Mouse (Mus musculus) lung, postnatal 0 days (tissue): ENCODE measurements around the gene Unc5a.

Experiments used
- CTCF ChIP-seq: IDR thresholded peaks from 2 replicates; pipeline ENCODE4 v1.5.1; 2016; ENCODE audit warnings: antibody characterized with exemption, mild to moderate bottlenecking
- EP300 ChIP-seq: IDR thresholded peaks from 2 replicates; pipeline ENCODE4 v1.6.1; 2016; ENCODE audit warnings: antibody characterized with exemption, mild to moderate bottlenecking, control low read depth

DNA sequence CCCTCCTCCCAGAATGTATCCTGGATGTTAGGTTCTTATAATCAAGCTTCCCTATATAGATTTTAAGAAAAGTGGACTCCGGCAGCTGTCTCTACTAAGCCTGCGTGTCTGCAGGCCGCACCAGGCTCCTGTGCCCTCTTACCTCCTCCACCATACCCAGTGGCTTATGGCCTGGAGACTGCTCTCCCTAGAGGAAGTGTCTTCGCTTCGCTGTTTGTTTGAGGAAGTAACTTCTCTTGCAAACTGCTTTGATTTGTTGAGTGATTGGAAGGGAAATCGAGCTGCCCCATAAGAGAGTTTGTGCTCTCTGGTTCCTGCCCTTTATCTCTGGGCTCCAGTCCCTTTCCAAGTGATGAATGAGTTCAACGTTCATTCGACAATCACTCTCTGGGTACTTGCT, 33.8 kb downstream of the Unc5a start:
- TF ChIP-seq CTCF (no peak), EP300 (no peak)
